Mouse (Mus musculus): ENCODE data around the gene Snx21.
A peak's percentile ranks its signal among the peaks of the same experiment; 100 is the strongest.

The Snx21 gene

GRCm38 (mm10) chr2:164785481-164786387 lies at the start of gene Snx21:
TSS of gene Snx21 (plus strand) at chr2:164785823.
- DNase-seq (ENCODE audit: low read depth, low spot score) = peak; percentile 71

GRCm38 (mm10) chr2:164737377-164738090 lies 48.1 kb upstream of the Snx21 start:
- no peak for DNase-seq (ENCODE audit: low read depth, low spot score)

- no peak for DNase-seq (ENCODE audit: low read depth, low spot score)
Observed at GRCm38 (mm10) chr2:164739876-164740275, 45.7 kb upstream of the Snx21 start.

DNA sequence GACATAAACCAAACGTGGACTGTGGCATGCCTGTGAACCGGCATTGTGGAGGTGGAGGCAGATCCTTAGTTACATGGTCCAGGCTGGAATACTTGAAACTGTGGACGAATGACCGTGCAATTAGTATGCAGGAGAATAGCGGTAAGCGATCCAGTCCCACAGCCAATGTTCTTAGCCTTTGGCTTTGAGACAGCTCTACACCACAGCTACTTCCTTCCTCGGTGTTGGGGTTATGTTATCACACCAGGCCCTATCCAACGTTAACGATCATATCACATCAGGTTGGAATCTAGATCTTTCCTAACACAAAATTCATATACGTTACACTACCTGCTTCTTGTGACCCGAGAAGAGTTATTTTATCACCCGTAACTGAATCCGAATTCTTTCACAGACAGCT lies 40.6 kb upstream of the Snx21 start:
- DNase-seq (ENCODE audit: low read depth, low spot score) = no peak

DNA sequence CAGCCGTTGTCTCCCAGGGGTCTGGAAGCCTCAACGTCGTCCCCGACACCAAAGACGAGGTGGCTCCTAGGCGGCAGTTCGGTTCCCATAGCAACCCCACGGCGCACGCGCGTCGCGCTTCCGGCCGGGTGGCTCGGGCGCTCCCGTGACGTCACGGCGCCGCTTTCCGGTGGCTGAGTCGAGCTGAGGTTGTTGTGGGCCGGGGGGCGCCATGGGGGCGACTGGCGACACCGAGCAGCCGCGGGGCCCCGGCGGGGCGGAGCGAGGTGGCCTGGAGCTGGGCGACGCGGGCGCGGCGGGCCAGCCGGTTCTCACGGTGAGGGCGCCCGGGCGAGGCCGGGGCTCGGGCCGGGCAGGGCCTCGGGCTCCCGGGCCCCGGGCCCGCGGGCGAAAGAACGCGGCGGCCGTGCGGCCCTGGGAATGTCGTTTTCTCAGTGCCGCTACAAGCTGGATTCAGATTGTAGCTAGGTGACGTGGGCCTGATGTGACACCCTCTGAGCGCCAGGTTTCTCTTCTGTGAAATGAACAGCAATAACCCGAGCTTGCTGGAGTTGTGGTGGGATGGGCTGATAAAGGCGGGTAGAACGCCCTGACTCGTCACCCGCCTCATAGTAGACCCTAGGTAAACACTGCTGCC lies 39.7 kb upstream of the Snx21 start, which contains the start of the genes Wfdc3 and Dnttip1:
Gene Wfdc3, minus strand, starts transcription at position 89 of the 637 bp plus-strand sequence.
Gene Dnttip1, plus strand, starts transcription at position 141 of the 637 bp plus-strand sequence.
- peak; percentile 89 for DNase-seq (ENCODE audit: low read depth, low spot score)

DNA sequence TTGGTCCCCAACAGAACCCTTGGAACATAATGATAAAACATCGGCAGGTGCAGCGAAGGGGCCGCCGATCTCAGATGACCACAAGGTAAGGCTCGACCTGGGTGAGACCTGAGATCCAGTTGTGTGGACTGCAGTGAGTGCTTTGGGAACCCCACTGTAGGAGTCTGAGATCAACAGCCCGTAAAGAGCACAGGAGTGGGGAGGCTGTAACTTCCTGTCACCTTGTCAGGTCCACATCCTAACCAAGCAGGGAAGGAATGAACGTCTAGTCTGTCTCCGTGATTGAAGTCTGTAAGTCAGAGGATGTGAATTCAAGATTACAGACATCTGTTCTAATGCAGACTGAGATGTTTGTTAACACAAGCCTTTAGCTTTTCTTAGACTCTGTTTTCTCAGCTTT lies 38.9 kb upstream of the Snx21 start:
- DNase-seq (ENCODE audit: low read depth, low spot score) = no peak

- DNase-seq (ENCODE audit: low read depth, low spot score) = no peak
Observed at GRCm38 (mm10) chr2:164748191-164748590, 37.4 kb upstream of the Snx21 start.

- DNase-seq (ENCODE audit: low read depth, low spot score) = no peak
Observed at GRCm38 (mm10) chr2:164748991-164749390, 36.6 kb upstream of the Snx21 start.

DNA sequence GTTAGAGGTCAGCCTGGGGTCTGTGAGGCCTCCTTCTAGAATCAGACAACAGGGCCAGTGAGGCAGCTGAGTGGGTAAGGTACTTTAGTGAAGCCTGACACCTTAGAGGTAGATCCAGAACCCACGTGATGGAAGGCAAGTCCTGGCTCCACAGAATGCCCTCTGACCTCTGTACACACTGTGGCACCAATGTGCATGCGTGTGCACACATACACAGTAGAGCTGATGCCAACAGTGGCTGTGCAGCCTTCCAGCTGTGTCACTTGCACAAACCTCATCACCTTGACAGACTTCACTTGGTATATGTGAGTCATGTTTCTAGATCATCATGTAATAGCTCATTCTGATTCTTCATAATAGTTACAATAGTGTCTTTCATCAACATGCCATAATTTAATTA lies 33.2 kb upstream of the Snx21 start:
- no peak for DNase-seq (ENCODE audit: low read depth, low spot score)

DNA sequence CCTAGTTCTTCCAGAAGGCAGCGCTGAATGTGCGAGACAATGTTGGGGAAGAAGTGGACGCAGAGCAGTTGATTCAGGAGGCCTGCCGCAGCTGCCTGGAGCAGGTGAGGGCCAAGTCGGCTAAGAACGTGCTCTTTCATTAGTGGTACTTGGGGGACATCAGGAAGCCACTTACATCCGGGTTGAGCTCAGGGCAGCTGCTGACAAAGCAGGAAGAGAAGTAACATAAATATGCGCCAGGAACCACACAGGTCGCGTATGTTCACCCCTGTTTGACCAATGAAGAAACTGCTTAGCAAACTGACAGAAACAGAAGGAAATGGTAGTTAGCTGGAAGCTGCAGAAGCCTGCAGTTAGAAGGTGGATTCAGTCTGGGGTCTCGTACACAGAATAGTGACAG lies 31.5 kb upstream of the Snx21 start:
- DNase-seq (ENCODE audit: low read depth, low spot score) = no peak

GRCm38 (mm10) chr2:164754800-164755199 lies 30.8 kb upstream of the Snx21 start:
- no peak for DNase-seq (ENCODE audit: low read depth, low spot score)

- no peak for DNase-seq (ENCODE audit: low read depth, low spot score)
Observed at GRCm38 (mm10) chr2:164757841-164758240, 27.8 kb upstream of the Snx21 start.

DNA sequence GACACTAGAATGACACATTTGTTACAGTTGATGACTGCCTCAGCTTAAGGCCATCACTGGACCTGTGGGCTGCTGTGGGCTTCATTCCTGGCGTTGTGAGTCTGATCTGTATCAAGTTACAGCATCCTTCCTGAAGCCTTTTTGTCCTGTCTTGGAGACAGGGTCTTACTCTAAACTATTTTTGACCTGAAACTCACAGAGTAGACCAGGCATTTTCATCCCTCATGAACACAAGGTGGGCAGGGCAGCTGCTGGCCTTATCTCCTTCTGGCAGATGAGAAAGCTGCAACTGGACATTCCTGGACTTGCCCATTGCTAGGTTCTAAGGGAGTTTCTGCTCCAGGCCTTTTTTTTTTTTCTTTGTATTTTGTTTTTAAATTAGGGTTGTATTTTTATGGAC lies 26.9 kb upstream of the Snx21 start:
- no peak for DNase-seq (ENCODE audit: low read depth, low spot score)

- DNase-seq (ENCODE audit: low read depth, low spot score) = no peak
Observed at GRCm38 (mm10) chr2:164760059-164760833, 25.4 kb upstream of the Snx21 start.

- DNase-seq (ENCODE audit: low read depth, low spot score) = no peak
Observed at GRCm38 (mm10) chr2:164761502-164761901, 24.1 kb upstream of the Snx21 start.

DNA sequence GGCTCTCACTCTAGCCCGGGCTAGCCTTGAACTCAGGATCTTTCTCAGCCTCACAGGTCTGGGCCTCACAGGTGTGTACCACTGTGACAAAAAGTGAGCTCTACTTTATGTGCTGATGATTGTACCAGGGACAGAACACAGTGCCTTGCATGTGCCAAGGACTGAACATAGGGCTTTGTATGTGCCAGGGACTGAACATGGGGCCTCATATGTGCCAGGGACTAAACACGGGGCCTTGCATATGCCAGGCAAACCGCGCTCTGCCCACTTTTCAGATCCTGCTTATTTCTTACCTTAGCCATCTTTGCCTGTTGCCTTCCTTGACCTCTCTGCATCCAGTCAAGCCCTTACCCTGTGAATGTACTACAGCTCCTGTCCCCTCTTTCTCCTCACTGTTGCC lies 23.7 kb upstream of the Snx21 start:
- DNase-seq (ENCODE audit: low read depth, low spot score) = no peak

DNA sequence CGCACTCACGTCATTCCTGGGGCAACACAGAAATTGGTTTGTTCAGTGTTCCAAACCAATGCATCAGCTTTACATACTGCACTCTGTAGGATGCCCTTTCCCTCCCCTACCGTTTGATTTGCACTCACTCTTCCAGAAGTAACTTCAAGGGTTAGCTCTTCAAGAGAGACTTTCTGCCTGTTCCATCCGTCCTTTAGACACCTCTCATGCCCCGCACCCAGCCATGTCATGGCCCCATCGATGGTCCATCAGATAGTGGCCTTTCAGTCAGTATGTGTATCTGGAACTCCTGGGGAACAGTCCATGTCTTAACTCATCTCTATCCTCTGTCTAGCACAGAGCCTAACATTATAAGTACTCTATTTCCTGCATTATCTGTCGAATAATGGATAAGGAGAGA lies 23.0 kb upstream of the Snx21 start:
- no peak for DNase-seq (ENCODE audit: low read depth, low spot score)

DNA sequence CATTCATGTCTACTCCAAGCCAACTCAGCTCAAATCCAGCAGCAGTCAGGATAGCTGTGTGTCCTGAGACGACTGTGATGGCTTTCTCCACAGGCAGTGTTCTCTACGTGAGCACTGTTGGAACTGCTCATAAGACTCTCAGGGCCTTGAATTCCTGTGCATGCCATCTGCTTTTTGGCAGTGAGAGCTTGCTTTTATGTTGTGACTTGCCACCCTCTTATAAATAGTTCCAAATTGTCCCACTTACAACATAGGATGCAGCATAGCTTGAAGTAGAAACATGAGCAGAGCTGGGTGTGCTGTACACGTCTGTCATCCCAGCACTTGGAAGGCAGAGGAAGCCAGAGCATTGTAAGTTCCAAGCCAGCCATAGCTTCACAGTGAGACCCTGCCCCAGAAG lies 19.8 kb upstream of the Snx21 start:
- DNase-seq (ENCODE audit: low read depth, low spot score) = no peak

DNA sequence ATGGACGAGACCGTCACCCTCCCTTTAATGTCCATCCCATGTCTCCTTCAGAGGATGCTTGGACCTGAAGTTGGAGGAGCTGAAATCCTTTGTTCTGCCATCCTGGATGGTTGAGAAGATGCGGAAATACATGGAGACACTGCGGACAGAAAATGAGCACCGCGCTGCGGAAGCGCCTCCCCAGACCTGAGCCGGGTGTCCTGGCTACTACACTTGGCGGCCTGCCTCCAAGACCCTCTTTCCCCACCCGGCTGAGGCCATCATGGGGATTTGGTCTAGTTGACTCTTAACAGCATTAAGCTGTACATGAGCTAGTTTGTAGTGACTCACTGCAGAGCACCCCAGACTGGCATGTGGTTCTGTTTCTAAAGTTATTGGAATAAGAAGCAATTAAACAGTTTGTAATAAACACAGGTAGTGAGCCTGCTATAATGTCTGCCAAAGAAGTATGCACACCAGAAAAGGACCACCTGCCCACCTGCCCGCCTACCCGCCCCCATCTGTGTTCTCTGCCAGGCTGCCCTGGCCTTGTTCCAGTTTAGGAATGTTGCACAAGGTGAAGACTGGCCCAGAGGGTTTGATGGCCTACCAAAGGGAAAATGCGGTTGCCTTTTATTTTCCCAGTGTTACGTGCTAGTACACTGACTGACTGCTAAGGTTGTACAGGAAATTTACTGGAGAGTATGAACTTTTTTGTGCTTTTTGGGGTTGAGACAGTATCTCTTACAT lies 17.6 kb upstream of the Snx21 start:
- DNase-seq (ENCODE audit: low read depth, low spot score) = no peak

DNA sequence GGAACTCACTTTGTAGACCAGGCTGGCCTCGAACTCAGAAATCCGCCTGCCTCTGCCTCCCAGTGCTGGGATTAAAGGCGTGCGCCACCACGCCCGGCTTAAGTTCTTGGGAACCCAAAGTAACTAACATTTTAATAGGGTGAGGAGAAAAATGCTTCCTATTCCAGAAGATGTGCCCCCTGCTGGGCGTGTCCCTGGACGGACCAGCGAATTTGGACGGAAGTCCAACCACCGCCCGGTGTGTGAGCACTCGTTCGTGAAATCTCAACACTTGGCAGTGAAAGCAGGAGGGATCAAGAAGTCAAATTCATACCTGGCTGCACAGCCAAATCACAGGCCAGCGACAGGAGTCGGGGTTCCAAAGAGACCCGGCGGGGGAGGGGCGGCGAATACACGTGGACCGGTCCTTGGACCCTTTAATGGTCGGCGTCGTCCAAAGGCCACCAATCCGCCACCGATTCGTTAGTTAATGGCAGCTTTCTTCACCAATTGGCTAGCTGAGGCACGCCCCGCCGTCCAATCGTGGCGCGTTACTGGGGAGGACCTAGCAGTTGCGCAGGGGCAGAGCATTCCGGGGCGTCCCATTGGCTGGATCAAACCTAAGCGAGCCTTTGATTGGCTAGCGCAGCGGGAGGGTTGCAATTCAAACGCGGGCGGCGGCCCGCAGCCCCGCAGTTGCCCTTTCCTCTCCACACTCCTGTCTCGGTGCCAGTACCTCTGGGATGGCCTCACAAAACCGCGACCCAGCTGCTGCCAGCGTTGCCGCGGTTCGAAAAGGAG lies 16.2 kb upstream of the Snx21 start, which contains the start of gene Ube2c:
Gene Ube2c, plus strand, starts transcription at position 641 of the 780 bp plus-strand sequence.
- DNase-seq (ENCODE audit: low read depth, low spot score) = peak; percentile 98
